Mouse (Mus musculus): ENCODE measurements around the gene Pik3c2b. TPM values are rescaled to one million over a fixed set of nuclear protein-coding genes. Genes with fewer than 3 reads are reported as not detected.

The Pik3c2b gene
- polyA plus RNA-seq, 1 experiment = 15.5 TPM

- Histone ChIP-seq H3K4me3 (replicated peaks; ENCODE audit: insufficient read depth, low read depth, low read length) (no peak overlapping the region), H3K27ac (ENCODE audit: insufficient read depth, low read length) (no peak overlapping the region), H3K4me1 (ENCODE audit: control insufficient read depth, insufficient read depth, low read length) (peaks cover 4% of the 10 kb centered on the region), H3K27me3 (ENCODE audit: control insufficient read depth, insufficient read depth, low read length) (no peaks in the 10 kb centered on the region)
- TF ChIP-seq POLR2A (IDR thresholded peaks at IDR 0.05; ENCODE audit: borderline replicate concordance, insufficient read depth, low read length) = no peak
- TF ChIP-seq CTCF (IDR thresholded peaks at IDR 0.05; ENCODE audit: borderline replicate concordance, insufficient read depth, low read depth, low read length) = no peak
- WGBS = 80% methylated on average over 8 of the region's 8 CpGs
- DNase-seq = no peak
Observed at GRCm38 (mm10) chr1:133054326-133054725, 8.9 kb downstream of the Pik3c2b start.

- H3K27me3 ChIP-seq (ENCODE audit: control insufficient read depth, insufficient read depth, low read length) = no peaks in the 10 kb centered on the region
- H3K4me3 ChIP-seq (replicated peaks; ENCODE audit: insufficient read depth, low read depth, low read length) = no peak overlapping the region
- DNase-seq = no peak
- WGBS = 29% methylated on average over 7 of the region's 7 CpGs
- no peak for TF ChIP-seq CTCF (IDR thresholded peaks at IDR 0.05; ENCODE audit: borderline replicate concordance, insufficient read depth, low read depth, low read length)
- peaks cover 4% of the 10 kb centered on the region for H3K4me1 ChIP-seq (ENCODE audit: control insufficient read depth, insufficient read depth, low read length)
- H3K27ac ChIP-seq (ENCODE audit: insufficient read depth, low read length) = peak overlapping the region; percentile 38; the same call in 1 of the 2 replicates
Observed at GRCm38 (mm10) chr1:133057345-133058034, 12.0 kb downstream of the Pik3c2b start.

- TF ChIP-seq POLR2A (IDR thresholded peaks at IDR 0.05; ENCODE audit: borderline replicate concordance, insufficient read depth, low read length) (no peak), CTCF (IDR thresholded peaks at IDR 0.05; ENCODE audit: borderline replicate concordance, insufficient read depth, low read depth, low read length) (no peak)
- DNase-seq = no peak
- peak overlapping the region; percentile 13; the same call in 1 of the 2 replicates for H3K27ac ChIP-seq (ENCODE audit: insufficient read depth, low read length)
- WGBS = 84% methylated on average over 2 of the region's 2 CpGs
- H3K4me3 ChIP-seq (replicated peaks; ENCODE audit: insufficient read depth, low read depth, low read length) = no peak overlapping the region
- no peaks in the 10 kb centered on the region for H3K27me3 ChIP-seq (ENCODE audit: control insufficient read depth, insufficient read depth, low read length)
- peaks cover 4% of the 10 kb centered on the region for H3K4me1 ChIP-seq (ENCODE audit: control insufficient read depth, insufficient read depth, low read length)
Observed at GRCm38 (mm10) chr1:133059592-133059991, 14.1 kb downstream of the Pik3c2b start.

GRCm38 (mm10) chr1:133060681-133061080, 15.2 kb downstream of the Pik3c2b start:
- Histone ChIP-seq H3K4me3 (replicated peaks; ENCODE audit: insufficient read depth, low read depth, low read length) (no peak overlapping the region), H3K4me1 (ENCODE audit: control insufficient read depth, insufficient read depth, low read length) (peaks cover 4% of the 10 kb centered on the region), H3K27me3 (ENCODE audit: control insufficient read depth, insufficient read depth, low read length) (no peaks in the 10 kb centered on the region), H3K27ac (ENCODE audit: insufficient read depth, low read length) (no peak overlapping the region)
- 79% methylated on average over 4 of the region's 4 CpGs for WGBS
- DNase-seq = no peak
- TF ChIP-seq POLR2A (IDR thresholded peaks at IDR 0.05; ENCODE audit: borderline replicate concordance, insufficient read depth, low read length) (no peak), CTCF (IDR thresholded peaks at IDR 0.05; ENCODE audit: borderline replicate concordance, insufficient read depth, low read depth, low read length) (no peak)

GRCm38 (mm10) chr1:133063164-133063563, 17.7 kb downstream of the Pik3c2b start:
- 47% methylated on average over 6 of the region's 6 CpGs for WGBS
- Histone ChIP-seq H3K27ac (ENCODE audit: insufficient read depth, low read length) (no peak overlapping the region), H3K4me1 (ENCODE audit: control insufficient read depth, insufficient read depth, low read length) (no peaks in the 10 kb centered on the region), H3K27me3 (ENCODE audit: control insufficient read depth, insufficient read depth, low read length) (no peaks in the 10 kb centered on the region), H3K4me3 (replicated peaks; ENCODE audit: insufficient read depth, low read depth, low read length) (no peak overlapping the region)
- TF ChIP-seq POLR2A (IDR thresholded peaks at IDR 0.05; ENCODE audit: borderline replicate concordance, insufficient read depth, low read length) (no peak), CTCF (IDR thresholded peaks at IDR 0.05; ENCODE audit: borderline replicate concordance, insufficient read depth, low read depth, low read length) (no peak)
- no peak for DNase-seq

GRCm38 (mm10) chr1:133068268-133068667, 22.8 kb downstream of the Pik3c2b start:
- H3K27ac ChIP-seq (ENCODE audit: insufficient read depth, low read length) = peak overlapping the region; percentile 38; the same call in 1 of the 2 replicates

GRCm38 (mm10) chr1:133068669-133069274, 23.3 kb downstream of the Pik3c2b start:
- TF ChIP-seq POLR2A (IDR thresholded peaks at IDR 0.05; ENCODE audit: borderline replicate concordance, insufficient read depth, low read length) (no peak), CTCF (IDR thresholded peaks at IDR 0.05; ENCODE audit: borderline replicate concordance, insufficient read depth, low read depth, low read length) (no peak)
- peak overlapping the region; percentile 38; the same call in 1 of the 2 replicates for H3K27ac ChIP-seq (ENCODE audit: insufficient read depth, low read length)
- DNase-seq = peak in 1 of 2 experiments; percentile 40
- WGBS = 43% methylated on average over 15 of the region's 15 CpGs
- H3K27me3 ChIP-seq (ENCODE audit: control insufficient read depth, insufficient read depth, low read length) = no peaks in the 10 kb centered on the region
- H3K4me1 ChIP-seq (ENCODE audit: control insufficient read depth, insufficient read depth, low read length) = peaks cover 10% of the 10 kb centered on the region
- H3K4me3 ChIP-seq (replicated peaks; ENCODE audit: insufficient read depth, low read depth, low read length) = no peak overlapping the region

More at GRCm38 (mm10) chr1:133068268-133068667, 22.8 kb downstream of the Pik3c2b start:
- H3K4me1 ChIP-seq (ENCODE audit: control insufficient read depth, insufficient read depth, low read length) = peaks cover 10% of the 10 kb centered on the region
- TF ChIP-seq POLR2A (IDR thresholded peaks at IDR 0.05; ENCODE audit: borderline replicate concordance, insufficient read depth, low read length) (no peak), CTCF (IDR thresholded peaks at IDR 0.05; ENCODE audit: borderline replicate concordance, insufficient read depth, low read depth, low read length) (no peak)
- 43% methylated on average over 5 of the region's 5 CpGs for WGBS
- DNase-seq = no peak
- H3K27me3 ChIP-seq (ENCODE audit: control insufficient read depth, insufficient read depth, low read length) = no peaks in the 10 kb centered on the region
- H3K4me3 ChIP-seq (replicated peaks; ENCODE audit: insufficient read depth, low read depth, low read length) = no peak overlapping the region
